Mouse (Mus musculus): ENCODE results near the gene Tsc22d1.
A peak's percentile ranks its signal among the peaks of the same experiment; 100 is the strongest.

The Tsc22d1 gene

DNA sequence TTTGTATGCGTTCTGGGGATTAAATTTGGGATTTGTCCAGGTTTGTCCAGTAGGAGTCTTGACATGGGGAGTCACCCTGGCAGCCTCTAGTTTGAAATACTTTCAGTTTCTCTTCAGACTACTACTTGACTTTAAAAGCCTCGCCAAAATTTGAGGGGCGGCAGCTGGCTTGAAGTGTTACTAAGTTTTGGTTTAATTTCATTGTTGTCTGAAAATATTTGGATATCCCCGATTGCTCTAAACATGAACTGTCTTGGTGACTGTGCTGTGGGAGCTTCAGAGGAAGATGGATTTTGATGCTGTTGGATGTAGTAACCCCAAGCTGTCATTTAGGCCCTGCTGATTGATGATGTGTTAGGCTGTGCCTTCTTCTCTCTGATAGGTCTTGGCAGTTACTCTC, 34.2 kb downstream of the Tsc22d1 start:
- DNase-seq = no peak

DNA sequence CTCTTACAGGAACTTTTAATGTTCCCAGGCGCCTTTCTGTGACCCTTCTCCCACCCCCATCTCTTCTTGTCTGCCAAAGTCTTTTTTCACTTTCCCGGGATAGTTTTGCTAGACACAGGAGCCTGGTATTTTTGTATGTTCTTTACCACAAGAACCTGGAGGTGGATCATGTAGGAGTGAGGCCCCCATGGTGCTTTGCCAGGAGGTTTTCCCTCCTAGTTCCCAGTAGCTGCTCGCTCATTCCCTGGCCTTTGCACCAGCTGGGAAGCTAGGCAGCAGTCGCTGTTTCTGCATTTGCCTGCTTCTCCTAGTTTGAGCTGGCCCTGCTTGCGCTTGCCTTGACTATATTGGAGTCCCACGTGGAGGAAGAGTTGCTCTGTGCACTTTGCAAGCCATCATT, 36.2 kb downstream of the Tsc22d1 start:
- no peak for DNase-seq

DNA sequence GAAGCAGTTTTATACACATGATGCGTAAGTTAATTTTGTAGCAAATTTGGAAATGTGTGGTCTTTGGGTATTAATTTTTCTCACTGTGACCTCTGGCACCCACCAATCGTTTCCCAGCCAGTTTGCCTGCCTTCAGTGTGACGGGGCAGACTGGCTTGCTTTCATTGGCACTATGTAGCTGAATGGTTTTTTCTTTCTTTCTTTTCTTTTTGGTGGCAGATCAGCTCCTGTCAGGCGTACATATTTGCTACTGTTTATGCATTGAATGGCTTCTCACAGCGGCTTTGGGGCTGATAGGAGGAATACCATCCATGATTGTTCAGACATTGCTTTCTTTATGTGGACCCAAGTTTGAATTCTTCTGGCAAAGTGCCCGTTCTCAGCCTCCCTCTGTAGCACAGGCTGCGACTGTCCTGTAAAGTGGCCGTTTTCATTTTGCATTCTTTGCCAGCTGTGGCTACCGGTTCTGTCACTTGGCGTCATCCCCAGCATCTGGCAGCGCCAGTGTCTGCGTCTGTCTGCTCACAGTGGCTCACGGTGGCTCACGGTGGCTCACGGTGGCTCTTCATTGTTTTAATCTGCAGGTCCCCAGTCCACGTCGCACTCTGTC, 38.1 kb downstream of the Tsc22d1 start:
- DNase-seq = no peak

DNA sequence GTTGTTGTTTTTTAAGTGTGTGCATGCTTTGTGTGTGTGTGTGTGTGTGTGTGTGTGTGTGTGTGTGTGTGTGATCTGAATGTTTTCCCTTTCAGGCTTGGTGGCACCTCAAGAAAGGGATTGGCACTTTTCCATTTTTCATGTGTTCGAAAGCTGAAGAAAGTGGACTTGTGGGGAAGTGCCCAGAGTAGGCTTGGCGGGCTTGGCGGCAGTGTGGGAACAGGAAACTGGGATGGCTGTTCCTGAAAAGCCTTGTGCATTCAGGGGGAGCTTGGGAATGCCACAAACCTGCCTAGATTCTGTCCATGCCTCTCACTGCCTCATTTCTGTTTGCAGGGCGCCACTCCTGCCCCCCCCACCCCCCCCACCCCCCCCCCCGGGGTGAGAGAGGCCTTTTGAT, 39.9 kb downstream of the Tsc22d1 start:
- DNase-seq = no peak

DNA sequence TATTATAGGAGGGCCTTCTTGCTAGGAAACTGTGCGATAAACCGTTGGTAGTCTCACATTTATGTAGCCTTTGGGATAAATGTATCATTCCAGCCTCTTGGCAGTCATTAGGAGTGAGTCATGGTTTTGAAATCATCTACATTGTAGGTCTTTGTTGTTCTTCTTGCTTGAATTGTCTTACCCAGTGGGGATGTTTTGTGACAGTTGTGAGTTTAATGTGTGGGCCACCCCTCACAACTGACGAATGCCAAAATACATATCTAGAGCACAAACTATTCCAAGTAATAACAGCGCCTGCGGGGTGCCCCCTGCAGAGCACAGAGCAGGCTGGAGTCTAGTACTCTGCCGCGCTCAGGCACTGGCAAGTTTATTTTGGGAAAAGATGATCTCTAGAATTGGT, 40.4 kb downstream of the Tsc22d1 start:
- no peak for DNase-seq

DNA sequence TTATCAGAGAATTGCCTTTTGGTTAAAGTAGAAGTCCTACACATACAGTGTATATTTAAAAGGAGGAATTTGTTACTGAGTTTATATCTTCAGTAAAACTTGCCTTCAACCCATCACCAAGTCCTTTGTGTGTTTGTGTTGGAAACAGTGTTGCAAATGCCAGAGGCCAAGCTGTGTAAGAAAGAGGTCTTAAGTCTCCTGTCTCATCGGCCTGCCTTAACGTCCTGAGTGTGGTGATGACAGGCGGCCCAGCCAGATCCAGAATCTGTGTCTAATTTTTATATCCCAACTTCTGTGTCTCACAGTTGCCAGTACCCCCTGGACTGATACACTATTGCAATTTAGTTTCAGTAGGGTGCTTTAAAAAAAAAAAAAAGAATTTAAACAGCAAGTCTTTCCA, 42.9 kb downstream of the Tsc22d1 start:
- DNase-seq = no peak

DNA sequence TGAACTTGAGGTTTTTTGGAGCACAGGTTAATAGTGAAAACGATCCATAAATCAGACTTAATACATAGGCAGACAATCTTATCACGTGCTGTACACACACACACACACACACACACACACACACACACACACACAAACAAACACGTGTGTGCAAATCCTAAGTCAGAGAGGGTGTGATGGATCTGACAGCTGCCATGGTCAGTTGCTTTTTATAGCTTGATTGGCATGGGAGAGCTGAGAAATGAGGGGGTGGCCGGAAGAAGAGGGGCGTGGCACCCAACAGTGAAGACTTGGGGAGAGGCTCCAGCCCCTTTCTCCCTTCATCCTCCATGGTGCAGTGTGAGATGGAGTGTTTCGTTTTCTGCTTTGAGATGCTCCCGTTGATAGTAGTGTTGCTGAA, 45.4 kb downstream of the Tsc22d1 start:
- DNase-seq = no peak

DNA sequence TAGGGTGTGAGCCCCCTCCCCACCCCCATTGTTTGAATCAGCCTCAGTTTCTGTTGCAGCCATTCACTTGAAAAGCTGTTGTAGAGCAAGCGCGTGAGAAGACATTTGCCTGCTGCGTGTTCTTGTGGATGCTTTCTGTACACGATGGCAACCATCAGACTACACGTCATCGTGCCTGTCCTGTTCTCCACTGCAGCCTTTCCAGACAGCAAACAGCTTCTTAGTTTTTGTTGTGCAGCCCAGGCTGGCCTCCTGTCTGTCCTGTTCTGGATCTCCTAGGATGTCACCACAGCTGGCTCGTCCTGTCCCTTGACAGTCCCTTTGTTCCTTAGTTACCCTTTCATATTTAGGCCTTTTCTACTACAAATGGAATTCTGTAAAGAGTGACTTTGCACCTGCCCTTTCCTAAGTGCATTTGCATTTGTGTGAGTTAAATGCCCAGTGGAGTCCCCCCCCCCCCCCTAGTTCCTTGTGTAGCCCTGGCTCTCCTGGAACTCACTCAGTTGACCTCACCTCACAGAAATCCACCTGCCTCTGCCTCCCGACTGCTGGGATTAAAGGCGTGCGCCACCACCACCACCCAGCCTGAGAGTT, 46.5 kb downstream of the Tsc22d1 start:
- no peak for DNase-seq

DNA sequence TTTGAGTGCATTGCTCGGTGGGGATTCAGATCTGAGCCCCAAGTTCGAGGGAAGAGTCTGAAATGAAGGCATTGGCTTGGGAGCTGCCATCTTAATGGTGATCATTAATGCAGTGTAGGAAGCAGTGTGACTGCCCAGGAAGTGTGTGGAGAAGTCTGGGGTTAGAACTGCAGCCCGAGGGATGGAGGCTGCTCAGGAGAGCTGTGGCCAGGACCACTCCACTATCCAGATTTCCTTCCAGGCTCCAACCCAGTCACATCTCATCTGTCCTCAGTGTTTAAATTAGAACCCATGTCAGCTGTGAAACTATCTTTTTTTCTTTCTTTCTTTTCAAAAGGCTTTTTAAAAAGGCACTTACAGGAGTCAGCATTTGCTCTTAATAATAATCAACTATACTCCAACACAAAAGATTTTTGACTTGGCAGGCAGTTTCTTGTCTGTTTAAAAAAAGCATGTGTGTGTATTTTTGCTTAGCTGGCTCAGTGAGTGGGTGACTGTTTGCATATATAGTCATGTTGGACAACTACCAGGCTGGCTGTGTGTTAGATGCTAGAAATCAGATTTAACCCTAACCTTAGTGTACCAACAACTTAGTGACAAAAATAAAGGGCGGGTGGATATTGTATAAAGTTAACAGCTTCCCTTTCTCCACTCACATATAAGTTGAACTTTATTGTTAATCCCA, 48.8 kb downstream of the Tsc22d1 start:
- DNase-seq = no peak

DNA sequence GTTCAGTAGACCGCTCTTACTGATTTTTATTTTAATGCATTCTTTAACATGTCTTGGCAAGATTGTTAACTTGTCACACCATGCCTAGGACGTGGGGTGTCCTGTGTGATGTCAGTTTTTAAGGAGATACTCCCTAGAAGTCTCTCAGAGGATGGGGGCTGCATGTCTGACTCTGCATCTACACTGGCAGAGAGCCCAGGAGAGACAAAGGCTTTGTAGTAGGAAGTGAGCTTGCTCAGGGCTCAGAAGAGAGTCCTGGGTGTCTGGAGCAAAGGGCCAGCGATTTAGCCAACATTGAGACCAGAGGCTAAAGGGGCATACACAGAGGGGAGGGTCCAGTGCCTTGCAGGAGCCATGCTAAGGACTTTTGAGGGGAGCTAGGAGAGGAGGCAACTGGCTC, 50.2 kb downstream of the Tsc22d1 start:
- DNase-seq = no peak

DNA sequence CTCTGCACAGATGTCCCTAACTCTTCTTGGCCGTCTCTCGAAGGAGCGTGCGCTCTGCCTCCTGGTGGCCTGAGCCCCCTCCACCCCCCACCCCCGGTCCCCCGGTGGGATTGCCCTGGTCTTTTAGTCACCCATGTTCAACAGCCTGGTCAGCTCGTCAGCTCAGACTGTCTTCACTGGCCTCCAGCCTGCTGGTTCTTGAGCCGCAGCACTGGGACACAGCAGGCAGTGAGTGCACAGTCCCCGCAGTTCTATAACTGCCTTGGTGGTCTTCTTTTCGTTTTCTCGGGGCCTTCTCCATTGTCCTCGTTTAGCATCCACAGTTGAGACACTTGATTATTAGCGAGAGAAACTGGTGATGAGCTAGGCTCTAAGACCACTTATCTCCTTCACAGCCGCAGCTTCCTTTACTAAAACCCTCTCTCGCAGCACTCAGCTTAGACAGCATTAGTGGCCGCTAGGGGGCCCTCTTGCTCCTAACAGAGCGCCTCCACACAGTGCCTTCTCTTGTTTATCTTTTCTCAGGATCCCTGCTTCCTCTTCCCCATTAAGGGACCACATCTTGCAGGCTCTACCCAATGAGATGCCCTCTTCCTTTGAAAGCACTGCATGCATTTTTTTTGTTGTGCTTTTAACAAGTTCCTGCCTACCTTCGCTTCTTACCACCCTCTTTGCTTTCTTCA, 52.0 kb downstream of the Tsc22d1 start:
- peak; percentile 71 for DNase-seq

DNA sequence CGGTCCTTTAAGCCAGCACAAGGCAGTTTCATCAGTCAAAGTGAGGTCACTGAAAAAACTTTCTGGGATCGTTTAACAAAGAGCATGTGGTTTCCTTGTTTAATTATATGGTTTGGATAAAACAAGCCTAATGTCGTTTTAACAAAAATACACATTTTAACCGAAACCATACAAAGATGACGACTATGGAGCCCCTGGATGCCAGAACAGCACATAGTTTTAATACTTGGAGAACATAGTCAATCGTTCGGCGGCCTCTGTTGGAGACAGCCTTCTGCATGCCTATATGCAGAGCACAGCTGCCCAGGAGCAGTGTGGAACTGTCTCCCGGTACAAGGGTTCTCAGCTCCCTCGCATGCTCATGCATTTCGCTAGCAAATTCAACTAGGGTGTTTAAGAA, 53.2 kb downstream of the Tsc22d1 start:
- no peak for DNase-seq

DNA sequence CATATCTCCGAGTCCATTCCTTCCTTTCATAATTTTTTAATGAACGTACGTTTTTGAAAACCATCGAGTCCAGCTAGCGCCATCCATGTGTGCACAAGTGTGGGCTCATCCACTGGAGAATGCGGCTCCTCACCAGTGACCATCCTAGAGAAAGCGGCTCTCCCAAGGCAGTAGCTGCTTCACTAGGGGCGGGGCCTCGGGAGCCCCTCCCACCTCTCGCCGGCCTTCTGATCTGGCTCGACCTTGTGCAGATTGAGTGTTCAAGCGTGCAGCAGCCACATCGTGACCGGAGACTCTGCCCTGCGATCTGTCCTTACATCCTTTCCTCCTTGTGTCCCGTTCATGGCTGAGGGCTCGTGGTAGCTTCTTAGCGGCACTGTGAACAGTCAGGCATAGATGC, 56.5 kb downstream of the Tsc22d1 start:
- no peak for DNase-seq

DNA sequence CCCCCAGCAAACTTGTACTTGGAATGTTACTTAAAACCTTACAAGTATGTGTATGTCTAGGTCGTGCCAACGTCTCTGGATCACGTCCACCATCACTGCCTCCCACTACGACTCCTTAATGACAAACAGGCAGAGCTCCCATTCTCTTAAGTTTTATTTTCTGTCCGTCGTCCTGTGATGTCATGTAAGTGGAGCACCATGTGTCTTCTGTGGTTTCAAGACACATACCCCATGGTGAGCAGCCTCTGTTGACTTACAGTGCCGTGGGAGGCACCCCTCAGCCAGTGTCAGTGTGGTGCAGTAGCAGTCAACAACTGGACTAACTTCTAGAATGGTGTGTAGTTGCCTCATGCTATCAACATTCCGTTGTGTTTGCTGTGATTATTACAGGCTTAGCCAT, 57.7 kb downstream of the Tsc22d1 start:
- no peak for DNase-seq

DNA sequence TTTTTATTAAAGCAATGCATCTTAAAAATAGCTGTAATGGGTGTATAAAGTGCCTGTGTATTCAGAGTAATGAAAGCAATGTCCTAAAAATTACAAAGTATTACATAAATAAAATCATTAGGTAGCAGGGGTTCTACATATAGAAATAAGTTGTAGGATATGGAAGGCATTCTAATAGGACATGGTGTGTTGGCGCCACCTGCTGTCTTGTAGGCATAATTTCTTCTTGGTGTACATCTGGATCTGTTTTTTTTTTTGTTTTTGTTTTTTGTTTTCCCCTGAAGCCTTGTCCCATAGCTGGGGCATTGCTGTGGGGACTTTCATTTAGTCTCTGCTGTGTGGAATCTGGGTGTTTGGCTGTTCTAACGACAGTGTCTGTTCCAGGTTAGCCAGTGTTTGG, 58.6 kb downstream of the Tsc22d1 start:
- peak; percentile 48 for DNase-seq

DNA sequence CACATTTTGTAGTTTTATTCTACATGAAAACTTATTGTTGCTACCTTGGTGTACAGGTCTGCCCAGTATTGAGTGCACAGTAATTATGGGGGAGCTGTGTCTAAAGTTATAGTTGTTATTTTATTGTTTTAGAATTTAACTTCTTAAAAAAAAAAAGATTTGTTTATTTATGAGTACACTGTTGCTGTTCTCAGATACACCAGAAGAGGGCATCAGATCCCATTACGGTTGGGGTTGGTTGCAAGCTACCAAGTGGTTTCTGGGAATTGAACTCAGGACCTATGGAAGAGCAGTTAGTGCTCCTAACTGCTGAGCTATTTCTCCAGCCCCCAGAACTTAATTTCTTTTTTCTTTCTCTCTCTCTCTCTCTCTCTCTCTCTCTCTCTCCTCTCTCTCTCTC, 59.4 kb downstream of the Tsc22d1 start:
- DNase-seq = no peak

DNA sequence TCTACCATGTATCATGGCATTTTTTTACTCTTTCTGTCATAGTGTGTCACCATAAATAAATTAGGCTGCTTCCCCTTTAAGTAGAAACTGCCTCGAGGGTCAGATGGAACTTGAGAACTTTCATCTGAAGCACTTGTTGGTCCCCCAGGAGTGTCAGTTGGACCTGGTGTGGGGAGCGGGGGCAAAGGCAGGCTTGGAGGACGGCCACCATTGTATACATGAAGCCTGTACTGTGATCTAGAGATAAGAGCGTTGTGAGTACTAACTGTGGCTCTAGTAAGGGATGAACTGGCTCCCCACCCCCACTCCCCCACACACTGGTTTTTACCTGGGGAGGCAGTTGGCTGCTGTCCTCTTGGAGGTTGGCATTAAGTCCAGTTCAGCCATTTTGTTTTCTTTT, 62.0 kb downstream of the Tsc22d1 start:
- DNase-seq = no peak

DNA sequence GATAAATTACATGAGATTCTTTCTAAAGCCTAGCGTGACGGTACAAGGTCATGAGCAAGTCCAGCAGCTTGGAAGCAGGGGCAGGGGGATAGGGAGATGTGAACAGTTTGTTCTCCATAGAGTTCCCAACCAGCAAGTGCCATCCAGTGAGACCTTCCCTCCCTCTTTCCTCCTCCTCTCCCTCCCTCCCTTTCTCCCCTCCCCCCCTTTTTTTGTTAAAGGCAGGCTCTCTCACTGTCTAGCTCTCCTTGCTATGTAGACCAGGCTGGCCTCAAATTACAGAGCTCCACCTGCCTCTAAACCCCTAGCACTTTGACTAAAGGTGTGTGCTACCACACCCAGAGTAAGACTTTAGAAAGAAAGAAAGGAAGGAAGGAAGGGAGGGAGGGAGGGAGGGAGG, 63.3 kb downstream of the Tsc22d1 start:
- no peak for DNase-seq

DNA sequence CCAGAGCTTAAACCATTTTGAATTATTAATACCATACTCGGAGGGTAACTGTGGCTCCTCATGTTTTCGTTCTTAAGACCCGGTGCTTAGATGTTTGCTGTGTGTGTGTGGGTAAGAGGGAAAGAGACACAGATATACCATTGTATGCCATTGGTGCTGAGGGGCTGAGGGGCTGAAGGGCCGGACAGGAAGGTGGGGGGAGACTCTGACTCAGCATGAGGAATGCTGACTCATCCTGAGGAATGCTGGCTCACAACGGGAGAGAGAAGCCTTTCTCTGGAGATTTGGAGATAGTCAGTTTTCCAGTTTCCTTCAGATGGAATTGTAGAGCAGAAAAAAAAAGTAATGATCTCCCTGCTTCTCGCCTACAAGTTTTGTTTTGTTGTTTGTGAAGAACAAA, 63.9 kb downstream of the Tsc22d1 start:
- no peak for DNase-seq

DNA sequence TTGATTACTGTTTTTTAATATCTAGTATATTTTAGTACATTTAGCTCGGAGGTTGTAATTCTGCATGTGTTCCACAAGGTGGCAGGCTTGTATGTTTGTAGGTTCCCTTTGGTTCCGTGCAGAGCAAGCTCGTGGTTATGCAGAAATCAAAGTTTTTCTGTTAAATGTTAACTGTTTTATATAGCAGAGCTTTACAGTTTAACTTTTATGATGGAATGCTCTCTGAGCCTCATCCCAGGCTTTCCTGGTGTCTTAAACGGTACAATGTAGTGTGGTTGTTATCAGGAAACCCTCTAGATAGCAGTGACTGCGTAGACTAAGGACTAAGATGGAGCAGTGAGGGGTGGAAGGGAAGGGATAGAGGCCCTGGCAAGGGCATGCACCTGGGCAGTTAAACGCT, 65.1 kb downstream of the Tsc22d1 start:
- peak; percentile 38 for DNase-seq

DNA sequence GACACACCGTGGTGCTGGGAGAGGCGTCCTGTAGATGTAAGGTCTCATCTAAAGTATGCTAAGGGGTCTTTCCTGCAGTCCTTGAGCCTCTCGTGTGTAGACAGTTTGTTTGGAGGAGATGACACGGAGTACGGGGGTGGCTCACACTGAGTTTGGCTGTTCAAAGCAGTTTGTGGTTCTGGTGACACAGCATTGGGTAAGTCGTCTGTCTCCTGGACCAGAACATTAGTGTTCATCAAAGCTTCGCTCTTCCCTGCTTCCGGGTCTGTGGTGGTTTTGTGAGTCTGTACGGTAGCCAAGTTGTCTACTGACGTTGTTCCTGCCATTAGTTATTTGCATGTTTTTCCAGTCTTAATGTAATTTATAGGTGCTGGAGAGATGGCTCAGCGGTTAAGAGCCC, 65.7 kb downstream of the Tsc22d1 start:
- no peak for DNase-seq

DNA sequence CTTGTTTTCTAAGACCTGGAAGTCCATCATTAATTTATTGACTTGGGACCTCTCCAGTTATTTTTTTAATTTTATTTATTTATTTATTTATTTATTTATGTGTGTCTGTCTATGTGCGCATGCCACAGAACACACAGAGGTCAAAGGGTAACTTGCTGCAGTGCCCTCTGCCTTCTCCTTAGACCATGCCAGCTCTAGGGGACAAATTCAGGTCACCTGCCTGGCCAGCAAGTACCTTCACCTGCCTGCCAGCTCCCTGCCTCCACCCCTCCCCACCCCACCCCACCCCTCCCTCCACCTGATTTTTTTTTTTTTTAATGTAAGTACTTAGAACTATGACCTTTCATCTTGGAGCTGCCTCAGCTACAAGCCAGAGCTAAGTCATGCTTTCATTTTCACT, 68.9 kb downstream of the Tsc22d1 start:
- DNase-seq = no peak

DNA sequence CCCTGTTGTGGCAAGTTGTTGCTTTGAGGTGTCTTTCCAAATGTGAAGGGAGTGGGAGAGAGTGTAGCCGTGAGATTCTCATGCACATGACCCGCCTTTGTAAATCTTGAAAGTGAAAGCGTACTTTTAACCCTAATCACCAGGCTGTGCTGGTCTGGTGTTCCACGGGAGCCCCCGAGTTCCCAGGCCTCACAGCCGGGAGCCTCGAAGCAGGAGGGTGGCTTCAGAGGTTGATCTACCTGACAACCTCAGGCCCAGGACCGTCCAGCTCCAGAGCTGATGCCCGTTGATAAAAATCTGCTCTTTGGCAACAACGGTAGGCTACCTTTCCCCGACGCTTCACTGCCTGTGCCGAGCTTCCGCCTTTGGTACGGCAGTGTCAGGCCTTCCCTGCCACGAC, 72.8 kb downstream of the Tsc22d1 start:
- DNase-seq = no peak
